Mouse (Mus musculus) skeletal muscle tissue, postnatal 0 days (tissue): ENCODE data around the gene Wnt7a. TPM values are rescaled to one million over a fixed set of nuclear protein-coding genes. Genes with fewer than 3 reads are reported as not detected.

Experiments
- polyA plus RNA-seq: library from polyadenylated mRNA; unstranded; fragments of >200 nt; fragmentation: Nextera tagmentation; extraction: Ambion mirVana; gene quantifications from 2 replicates; pipeline ENCODE4 v1.2.1, GENCODE M21; 2015

Wnt7a gene
- polyA plus RNA-seq, result 0.06 TPM in 1 of 2 replicates, not detected in the other

DNA sequence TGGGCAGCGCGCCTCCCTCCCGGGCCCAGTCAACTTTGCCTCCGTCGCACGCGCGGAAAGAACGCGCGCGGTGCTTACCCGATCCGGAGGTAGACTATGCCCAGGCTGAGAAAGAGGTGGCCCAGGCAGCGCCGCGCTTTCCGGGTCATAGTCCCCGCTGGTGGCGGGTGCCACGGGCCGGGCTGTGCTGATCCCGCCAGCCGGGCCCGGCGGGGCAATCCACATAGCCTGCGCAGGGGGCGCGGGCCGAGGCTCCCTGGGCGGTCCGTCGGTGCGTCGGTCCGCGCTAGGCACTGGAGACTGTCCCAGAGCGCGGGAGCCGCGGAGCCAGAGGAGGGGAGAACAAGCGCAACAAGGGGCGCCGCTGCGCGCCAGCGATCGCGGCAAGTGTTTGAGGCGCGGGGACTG lies at the start of gene Wnt7a:
Gene Wnt7a, minus strand, starts transcription at position 403 of the 408 bp plus-strand sequence.

Other genes starting within 250 kb of the Wnt7a start
- 80.3 and 82.6 TPM in 2 replicates for gene Fbln2, start 198.9 kb downstream of the Wnt7a start, polyA plus RNA-seq
- gene Chchd4, start 62.2 kb upstream of the Wnt7a start, polyA plus RNA-seq, result 19.6 and 20.2 TPM in 2 replicates
- 25.5 and 38.8 TPM in 2 replicates for gene Tmem43, start 62.3 kb upstream of the Wnt7a start, polyA plus RNA-seq
- gene Xpc, start 104.5 kb upstream of the Wnt7a start, polyA plus RNA-seq, result 7.4 and 8.3 TPM in 2 replicates
- 103 and 115 TPM in 2 replicates for gene Lsm3, start 104.6 kb upstream of the Wnt7a start, polyA plus RNA-seq